Mouse (Mus musculus) kidney, embryonic 16.5 days (tissue): Measurements from ENCODE around the gene Vezt. TPM values are rescaled to one million over a fixed set of nuclear protein-coding genes. Genes with fewer than 3 reads are reported as not detected.

Source experiments
- ATAC-seq: fragments of 200-750 bp; cut with Nextera tagmentation; 2 replicates; pipeline ENCODE4 v1.8.0; 2017; ENCODE audit warnings: moderate TSS enrichment; ENCODE audit not compliant: low FRiP score, low TSS enrichment
- H3K27ac ChIP-seq: fragments of 300-500 bp; sonication (generic); 2 replicates; pipeline ENCODE4 v1.5.1; 2014; ENCODE audit warnings: low read length
- H3K27me3 ChIP-seq: fragments of 300-500 bp; sonication (generic); 2 replicates; pipeline ENCODE4 v1.6.1; 2014; ENCODE audit warnings: low read length, control low read depth, mixed read lengths; ENCODE audit not compliant: insufficient read depth
- H3K36me3 ChIP-seq: fragments of 300-500 bp; sonication (generic); 2 replicates; pipeline ENCODE4 v1.6.1; 2014; ENCODE audit warnings: low read length, control low read depth, mixed read lengths; ENCODE audit not compliant: insufficient read depth
- H3K4me1 ChIP-seq: fragments of 300-500 bp; sonication (generic); 2 replicates; pipeline ENCODE4 v1.6.1; 2014; ENCODE audit warnings: low read length, control low read depth, mixed read lengths; ENCODE audit not compliant: insufficient read depth
- H3K4me2 ChIP-seq: fragments of 300-500 bp; sonication (generic); replicated peaks from 2 replicates; pipeline ENCODE4 v1.6.1; 2014; ENCODE audit warnings: low read depth, low read length
- H3K4me3 ChIP-seq: fragments of 300-500 bp; sonication (generic); 2 replicates; pipeline ENCODE4 v1.5.1; 2014; ENCODE audit warnings: mild to moderate bottlenecking, low read length
- H3K9ac ChIP-seq: fragments of 300-500 bp; sonication (generic); replicated peaks from 2 replicates; pipeline ENCODE4 v1.6.1; 2014; ENCODE audit warnings: low read length
- H3K9me3 ChIP-seq: fragments of 300-500 bp; sonication (generic); 2 replicates; pipeline ENCODE4 v1.6.1; 2016; ENCODE audit warnings: low read length, control low read depth
- WGBS: fragments of 180-500 bp; shearing (Covaris S2); extraction: QIAGEN DNeasy Blood & Tissue Kit; methylation state at CpG from one replicate; pipeline ENCODE4 v1.1.7; 2014; 5-methylcytosine and 5-hydroxymethylcytosine counted together
- microRNA counts: library from miRNA; unstranded; fragments of <30 nt; microRNA quantifications from one replicate; lab custom pipeline; 2016
- microRNA-seq: library from miRNA; unstranded; fragments of <30 nt; microRNA quantifications from one replicate; pipeline ENCODE4, GENCODE M21; 2016
- polyA plus RNA-seq: library from polyadenylated mRNA; unstranded; fragments of >200 nt; fragmentation: Nextera tagmentation; extraction: Ambion mirVana; gene quantifications from 2 replicates; pipeline ENCODE4 v1.2.1, GENCODE M21; 2015

Vezt gene
- polyA plus RNA-seq, 1 experiment from 2014 or later = 24.5 TPM

DNA sequence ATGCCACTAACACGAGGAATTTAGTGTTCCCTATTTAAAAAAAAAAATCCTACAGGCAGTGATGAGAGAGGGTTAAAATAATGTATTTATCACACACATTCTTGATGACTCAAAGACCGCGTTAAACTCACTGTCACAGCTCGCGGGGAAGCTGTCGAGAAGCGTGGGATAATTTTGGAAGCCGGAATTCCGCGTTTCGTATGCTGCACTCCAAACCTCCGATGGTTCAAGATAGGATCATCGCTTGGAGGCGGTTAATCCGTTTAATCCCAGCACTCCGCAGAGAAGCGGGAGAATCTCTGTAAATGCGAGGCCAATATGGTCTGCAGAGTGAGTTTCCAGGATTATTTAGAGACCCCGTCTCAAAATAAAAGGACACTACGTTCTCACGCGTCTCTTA lies 145.6 kb downstream of the Vezt start:
- WGBS = under 1% methylated on average over 22 of the region's 22 CpGs
- Histone ChIP-seq H3K9me3 (no peaks in the 10 kb centered on the region), H3K4me1 (peaks cover 16% of the 10 kb centered on the region), H3K4me3 (peak overlapping the region; percentile 70), H3K27me3 (no peaks in the 10 kb centered on the region), H3K9ac (peak overlapping the region; percentile 88), H3K36me3 (peaks cover 21% of the 10 kb centered on the region), H3K27ac (peak overlapping the region; percentile 48; the same call in 1 of the 2 replicates), H3K4me2 (peak overlapping the region; percentile 64)
- ATAC-seq = peak; percentile 5; the same call in 1 of the 2 replicates

- peak overlapping the region; percentile 88 for H3K9ac ChIP-seq
- peak; percentile 99 for ATAC-seq
- under 1% methylated on average over 25 of the region's 30 CpGs for WGBS
Observed at GRCm38 (mm10) chr10:93889579-93889950, 146.1 kb downstream of the Vezt start.

More at GRCm38 (mm10) chr10:93889579-93889950, 146.1 kb downstream of the Vezt start:
- Histone ChIP-seq H3K27me3 (no peaks in the 10 kb centered on the region), H3K27ac (peak overlapping the region; percentile 89), H3K4me3 (peak overlapping the region; percentile 70), H3K4me2 (peak overlapping the region; percentile 64), H3K36me3 (peaks cover 25% of the 10 kb centered on the region), H3K9me3 (no peaks in the 10 kb centered on the region), H3K4me1 (peaks cover 16% of the 10 kb centered on the region)

MicroRNAs within 50 kb of the gene (microRNA counts, 519-probe panel; counts per million panel counts)
- microRNA mmu-miR-331-3p (lab: Ali Mortazavi, UCI) (3,188 counts per million, percentile 74 among the panel's probes with 10 or more counts), microRNA mmu-miR-331-5p (lab: Ali Mortazavi, UCI) (104 counts per million, percentile 35 among the panel's probes with 10 or more counts)

Small RNA genes within 50 kb of the gene (microRNA-seq; reads per million reads assigned to microRNA genes)
- gene Mir331 = 66.9 reads per million, percentile 51 among the genes with 10 or more reads in this experiment

Other genes starting within 250 kb of the Vezt start
- 0.89 and 1.1 TPM in 2 replicates for gene Usp44, start 204.3 kb downstream of the Vezt start, polyA plus RNA-seq
- gene Metap2, start 138.7 kb downstream of the Vezt start, polyA plus RNA-seq = 171 and 189 TPM in 2 replicates
- gene Fgd6, start 184 bp upstream of the Vezt start, polyA plus RNA-seq = 3.3 TPM in 2 replicates
- gene Nr2c1, start 112.2 kb upstream of the Vezt start, polyA plus RNA-seq = 9.5 and 10.0 TPM in 2 replicates
- gene Ndufa12, start 162.9 kb upstream of the Vezt start, polyA plus RNA-seq = 389 and 424 TPM in 2 replicates